Mouse (Mus musculus) gastrocnemius, adult 2 months (tissue): Measurements from ENCODE around the gene Cideb. TPM values are rescaled to one million over a fixed set of nuclear protein-coding genes. Genes with fewer than 3 reads are reported as not detected.
"Not testable (repeated sequence)": the region's sequence is repeated elsewhere in the genome, so short reads cannot be mapped to it uniquely, and the experiment has no call there.

ENCODE experiments used
- DNase-seq: peaks from one replicate; pipeline ENCODE4 v3.0.0; 2022
- H3K27ac ChIP-seq: fragments of 200-600 bp; 2 replicates; pipeline ENCODE4 v1.8.1; 2022; ENCODE audit warnings: mild to moderate bottlenecking
- H3K4me3 ChIP-seq: fragments of 200-600 bp; 2 replicates; pipeline ENCODE4 v1.8.1; 2022; ENCODE audit warnings: mild to moderate bottlenecking, moderate library complexity
- CTCF ChIP-seq: fragments of 200-600 bp; IDR thresholded peaks from 2 replicates; pipeline ENCODE4 v1.8.1; 2022; ENCODE audit warnings: antibody characterized with exemption, mild to moderate bottlenecking, moderate library complexity
- intact Hi-C: fragments of 180-260 bp; cut with DNase I; formaldehyde crosslinking; loops from one replicate; pipeline ENCODE4 v1.15.1; 2025
- total RNA-seq, 2 experiments: library from RNA; stranded (reverse); gene quantifications; 2 replicates each; pipeline ENCODE4 v1.2.3; 2021

Gene Cideb
- total RNA-seq, 2 experiments from 2014 or later: not detected

DNA sequence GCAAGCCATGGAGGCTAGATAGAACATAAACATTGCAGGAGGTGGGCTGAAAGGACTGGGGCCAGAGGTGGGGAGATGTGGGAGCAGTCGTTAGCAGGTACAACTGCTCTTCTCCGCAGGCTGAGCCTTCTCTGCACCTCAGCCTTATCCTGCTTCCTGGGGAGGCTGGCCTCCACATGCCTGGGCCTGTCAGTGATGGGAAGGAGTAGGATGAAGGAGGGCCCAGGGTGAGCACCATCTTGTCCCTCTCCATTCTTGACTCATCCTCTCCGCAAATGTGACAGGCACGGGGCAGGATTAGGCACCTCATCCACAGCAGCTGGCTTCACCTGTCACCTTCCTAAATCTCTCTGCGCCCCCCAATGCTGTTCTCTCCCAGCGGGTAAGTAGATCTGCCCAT, 2.9 kb upstream of the Cideb start, which contains the start of gene Ltb4r2:
Gene Ltb4r2, plus strand, starts transcription at position 266 of the 400 bp plus-strand sequence.
- no peak for DNase-seq
- peak within 1 kb of the TSS; percentile 79 for H3K27ac ChIP-seq
- H3K4me3 ChIP-seq: peak within 1 kb of the TSS; percentile 82
- intact Hi-C loops: no loop called here
- no peak for TF ChIP-seq CTCF

DNA sequence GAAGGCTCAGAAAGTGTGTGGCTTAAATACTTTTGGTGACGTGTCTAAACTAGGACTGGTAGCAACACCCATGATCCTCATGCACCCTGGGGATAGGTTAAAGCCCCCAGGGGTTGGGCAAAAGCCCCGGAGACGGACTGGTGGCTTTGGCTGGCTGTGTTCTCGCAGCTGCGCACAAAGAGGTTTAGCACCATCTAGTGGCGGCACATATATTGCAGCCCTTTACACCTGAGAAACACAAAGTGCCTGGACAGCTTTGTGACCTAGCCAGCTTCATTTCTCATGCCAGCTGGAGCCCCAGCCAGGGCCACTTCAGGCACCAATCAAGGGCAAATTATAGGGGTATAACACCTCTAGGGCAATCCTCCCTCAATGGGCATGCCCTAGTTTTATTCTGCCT, 1.9 kb upstream of the Cideb start:
- Histone ChIP-seq H3K27ac (peak overlapping the region; percentile 35), H3K4me3 (peak overlapping the region; percentile 70)
- peak; percentile 83 for TF ChIP-seq CTCF
- peak; percentile 86 for DNase-seq
- intact Hi-C loops: not testable (repeated sequence)

DNA sequence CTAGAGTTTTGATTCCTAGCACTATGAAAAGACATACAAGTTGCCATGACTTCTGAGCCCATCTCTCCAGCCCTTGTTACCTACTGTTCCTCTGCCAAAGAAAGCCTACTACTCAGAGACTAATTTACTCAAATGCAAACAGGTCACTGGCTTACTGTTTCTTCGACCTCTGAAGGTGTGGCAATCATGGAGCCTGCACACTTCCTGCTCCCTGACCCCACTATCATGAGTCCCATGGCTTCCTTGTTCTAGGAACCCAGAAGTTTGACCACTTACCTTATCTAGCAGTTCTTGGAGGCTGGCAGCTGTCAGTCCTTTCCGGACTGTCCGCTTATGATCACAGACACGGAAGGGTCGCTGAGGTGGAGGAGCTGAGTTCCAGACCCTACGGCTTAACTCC, 692 bp downstream of the Cideb start:
- intact Hi-C loops: no loop called here
- no peak overlapping the region for H3K27ac ChIP-seq

DNA sequence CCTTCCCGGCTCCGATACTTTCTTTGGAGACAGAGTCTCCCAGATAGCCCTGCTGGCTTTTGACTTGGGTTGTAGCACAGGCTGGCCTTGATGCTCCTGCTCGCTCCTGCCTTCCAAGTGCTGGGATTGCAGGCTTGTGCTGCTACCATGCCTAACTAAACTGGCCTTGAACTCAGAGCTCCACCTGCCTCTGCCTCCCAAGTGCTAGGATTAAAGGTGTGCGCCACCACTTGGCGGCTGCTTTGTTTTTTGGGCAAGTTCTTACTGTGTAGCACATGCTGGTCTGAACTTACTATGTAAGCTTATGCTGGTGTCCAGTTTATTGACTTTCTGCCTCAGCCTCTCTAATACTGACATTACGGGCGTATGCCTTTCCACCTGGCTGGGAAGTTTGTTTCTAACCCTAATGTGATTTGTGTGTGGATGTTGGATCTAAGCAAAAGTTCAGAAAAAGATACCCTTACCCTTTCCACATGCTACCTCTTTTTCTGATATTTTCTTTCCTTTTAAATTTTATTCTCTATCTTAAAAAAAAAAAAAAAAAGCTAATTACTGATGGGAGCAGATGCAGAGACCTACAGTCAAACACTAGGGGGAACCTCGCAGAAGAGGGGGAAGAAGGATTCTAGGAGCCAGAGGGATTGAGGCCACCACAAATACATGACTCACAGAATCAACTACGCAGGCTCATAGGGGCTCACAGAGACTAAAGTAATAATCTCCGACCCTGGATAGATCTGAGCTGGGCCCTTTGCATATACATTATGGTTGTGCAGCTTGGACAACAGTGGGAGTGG, 11.0 kb downstream of the Cideb start:
- peak overlapping the region; percentile 89; the same call in 1 of the 2 replicates for H3K4me3 ChIP-seq
- intact Hi-C loops: loop anchor here (10.0 kb wide), 1 partner anchor 252 kb away; the partner anchor contains the start of gene Carmil3
- TF ChIP-seq CTCF: no peak
- no peak for DNase-seq
- no peak overlapping the region for H3K27ac ChIP-seq

More for the DNA sequence above, 692 bp downstream of the Cideb start:
- no peak for TF ChIP-seq CTCF
- no peak overlapping the region for H3K4me3 ChIP-seq
- DNase-seq: no peak

DNA sequence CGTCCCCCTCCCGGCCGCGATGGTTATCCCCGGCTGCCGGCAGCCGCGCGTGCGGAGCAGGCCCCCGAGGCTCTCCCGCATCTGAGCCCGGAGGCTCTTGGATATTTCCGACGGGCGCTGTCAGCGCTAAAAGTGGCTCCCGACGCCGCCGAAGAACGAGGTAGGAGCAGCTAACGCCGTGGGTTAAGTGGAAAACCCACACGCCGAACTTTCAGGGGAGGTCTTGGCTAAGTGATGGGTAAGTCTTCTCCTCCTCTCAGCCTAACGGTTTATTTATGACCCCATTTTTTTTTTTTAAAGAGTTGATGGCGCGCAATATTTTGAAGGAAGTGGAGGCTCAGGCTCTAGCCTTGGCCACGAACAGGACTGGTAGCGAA, 12.4 kb downstream of the Cideb start:
- Histone ChIP-seq H3K27ac (peak overlapping the region; percentile 89), H3K4me3 (peak overlapping the region; percentile 89)
- no peak for DNase-seq
- no peak for TF ChIP-seq CTCF
- intact Hi-C loops: loop anchor here (10.0 kb wide), 1 partner anchor 251 kb away; the partner anchor contains the start of gene Carmil3

GRCm38 (mm10) chr14:55745180-55745860, 12.9 kb downstream of the Cideb start, which contains the start of the genes Dhrs1 and Nop9:
Gene Dhrs1 (minus strand): TSS chr14:55745690.
Gene Nop9 (plus strand): TSS chr14:55745693.
- H3K4me3 ChIP-seq: peak within 1 kb of the TSS; percentile 89
- intact Hi-C loops: loop anchor here (10.0 kb wide), 1 partner anchor 251 kb away; the partner anchor contains the start of gene Carmil3
- H3K27ac ChIP-seq: peak within 1 kb of the TSS; percentile 89
- DNase-seq: peak; percentile 93
- no peak for TF ChIP-seq CTCF

- TF ChIP-seq CTCF: peak; percentile 98
- Histone ChIP-seq H3K27ac (peak overlapping the region; percentile 62), H3K4me3 (peak overlapping the region; percentile 51)
- intact Hi-C loops: loop anchor here (1.0 to 10.0 kb wide), 3 partner anchors 61 to 249 kb away; partner anchors contain the start of gene Carmil3
- DNase-seq: peak; percentile 88
These were observed 14.5 kb downstream of the Cideb start for GRCm38 (mm10) chr14:55743711-55744110.

- DNase-seq: no peak
- intact Hi-C loops: no loop called here
- no peak overlapping the region for H3K4me3 ChIP-seq
- no peak overlapping the region for H3K27ac ChIP-seq
- TF ChIP-seq CTCF: no peak
These were observed 21.1 kb downstream of the Cideb start for GRCm38 (mm10) chr14:55737086-55737687.

DNA sequence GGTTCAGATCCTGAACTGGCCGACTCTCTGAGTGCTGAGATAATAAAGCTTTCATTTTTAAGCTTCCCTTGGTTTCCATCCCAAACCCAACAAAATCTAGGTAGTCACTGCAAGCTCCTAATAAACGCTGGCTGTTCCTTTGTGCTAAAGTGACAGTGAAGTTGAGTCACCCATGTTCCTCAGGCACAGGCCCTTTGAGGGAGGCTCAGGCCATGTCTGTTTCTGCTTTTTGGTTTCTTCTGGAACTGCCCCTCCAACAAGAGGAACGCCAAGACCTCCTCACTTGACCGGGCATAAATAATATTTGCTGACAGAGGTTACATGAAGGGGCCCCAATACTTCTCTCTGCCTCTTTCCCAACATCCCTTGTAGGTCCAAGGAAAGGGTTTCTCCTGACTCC, 22.5 kb downstream of the Cideb start:
- TF ChIP-seq CTCF: no peak
- H3K27ac ChIP-seq: no peak overlapping the region
- no peak for DNase-seq
- H3K4me3 ChIP-seq: no peak overlapping the region
- intact Hi-C loops: no loop called here

DNA sequence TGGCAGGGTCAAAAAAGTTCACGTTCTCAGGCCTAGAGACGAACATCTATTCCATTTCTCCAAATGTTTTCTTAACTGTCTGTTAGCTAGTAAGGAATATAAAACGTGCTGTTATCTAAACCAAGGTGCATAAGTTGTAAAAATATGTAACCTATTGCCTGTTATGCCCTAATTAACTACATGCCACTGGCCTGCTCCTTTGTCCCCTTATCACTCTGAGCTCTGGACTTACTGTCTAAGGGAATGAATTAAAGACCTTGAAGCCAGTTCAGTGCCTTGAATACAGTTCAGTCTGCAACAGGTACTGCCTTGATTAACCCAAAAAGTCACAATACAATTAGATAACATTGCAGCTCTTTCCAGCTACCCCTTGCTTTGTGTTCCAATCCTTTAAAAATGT, 22.9 kb downstream of the Cideb start:
- no peak for TF ChIP-seq CTCF
- H3K4me3 ChIP-seq: no peak overlapping the region
- H3K27ac ChIP-seq: no peak overlapping the region
- intact Hi-C loops: no loop called here
- no peak for DNase-seq

DNA sequence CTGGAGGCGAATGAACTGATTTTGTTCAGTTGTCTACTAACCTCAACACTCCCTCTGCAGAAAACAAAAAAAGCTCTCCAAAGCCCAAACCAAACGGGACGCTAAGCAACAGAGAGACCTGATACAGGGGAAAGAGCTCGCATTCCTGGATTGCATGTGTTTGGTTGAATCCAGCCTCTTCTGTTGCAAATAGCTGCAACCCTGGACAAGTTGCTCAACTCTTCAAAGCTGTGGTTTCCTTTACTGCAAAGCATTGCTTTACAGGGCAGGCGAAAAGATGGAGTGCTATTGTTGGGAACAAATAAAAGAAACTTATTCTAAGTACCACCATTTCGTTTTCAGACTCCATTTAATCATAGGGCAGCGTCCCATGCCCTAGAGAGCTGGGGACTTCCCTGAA, 23.4 kb downstream of the Cideb start:
- H3K4me3 ChIP-seq: no peak overlapping the region
- TF ChIP-seq CTCF: no peak
- DNase-seq: no peak
- H3K27ac ChIP-seq: no peak overlapping the region
- intact Hi-C loops: no loop called here

DNA sequence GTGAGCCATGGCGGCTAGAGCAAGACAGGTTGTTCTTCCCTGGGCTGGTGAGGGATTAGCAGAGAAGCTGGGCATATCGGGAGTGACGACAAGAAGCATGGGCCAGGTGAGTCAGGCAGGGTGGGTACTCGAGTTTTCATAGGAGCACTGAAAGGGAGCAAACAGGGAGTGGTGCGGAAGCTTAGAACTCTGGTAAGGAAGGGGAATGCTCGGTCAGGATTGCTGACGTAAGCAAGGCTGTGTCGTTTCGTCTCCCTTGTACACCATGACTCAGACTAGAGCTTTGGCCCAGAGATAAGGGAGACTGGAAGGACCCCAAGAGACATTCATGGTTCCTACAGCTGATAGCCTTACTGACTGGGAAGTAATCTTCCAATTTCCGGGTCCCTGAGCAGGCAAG, 24.4 kb downstream of the Cideb start:
- no peak for DNase-seq
- intact Hi-C loops: no loop called here
- H3K27ac ChIP-seq: no peak overlapping the region
- H3K4me3 ChIP-seq: no peak overlapping the region
- TF ChIP-seq CTCF: no peak
